Mouse (Mus musculus): ENCODE measurements around the gene Ly75. TPM values are rescaled to one million over a fixed set of nuclear protein-coding genes. Genes with fewer than 3 reads are reported as not detected.

Gene Ly75
- polyA plus RNA-seq, 1 experiment from 2014 or later: 4.5 TPM

GRCm38 (mm10) chr2:60322031-60322726 lies 60.9 kb downstream of the Ly75 start:
- H3K9ac ChIP-seq (ENCODE audit: low read depth, low read length): no peak overlapping the region
- no peaks in the 10 kb centered on the region for H3K9me3 ChIP-seq (ENCODE audit: control insufficient read depth, low read length)
- no peak for ATAC-seq (ENCODE audit: low FRiP score, low TSS enrichment)
- no peaks in the 10 kb centered on the region for H3K4me1 ChIP-seq (ENCODE audit: control insufficient read depth, insufficient read depth, low read length)
- H3K27me3 ChIP-seq (ENCODE audit: control insufficient read depth, insufficient read depth, low read length): no peaks in the 10 kb centered on the region
- 63% methylated on average over 6 of the region's 6 CpGs for WGBS
- H3K36me3 ChIP-seq (ENCODE audit: control insufficient read depth, insufficient read depth, low read length): no peaks in the 10 kb centered on the region
- no peak overlapping the region for H3K4me2 ChIP-seq (replicated peaks; ENCODE audit: low read depth, low read length)
- H3K4me3 ChIP-seq (ENCODE audit: low read length): no peak overlapping the region
- H3K27ac ChIP-seq (ENCODE audit: low read depth, low read length): no peak overlapping the region

GRCm38 (mm10) chr2:60303796-60304195 lies 79.3 kb downstream of the Ly75 start:
- ATAC-seq (ENCODE audit: low FRiP score, low TSS enrichment): no peak
- Histone ChIP-seq H3K9me3 (ENCODE audit: control insufficient read depth, low read length) (no peaks in the 10 kb centered on the region), H3K4me2 (replicated peaks; ENCODE audit: low read depth, low read length) (no peak overlapping the region), H3K27ac (ENCODE audit: low read depth, low read length) (no peak overlapping the region), H3K9ac (ENCODE audit: low read depth, low read length) (no peak overlapping the region), H3K27me3 (ENCODE audit: control insufficient read depth, insufficient read depth, low read length) (no peaks in the 10 kb centered on the region), H3K4me1 (ENCODE audit: control insufficient read depth, insufficient read depth, low read length) (no peaks in the 10 kb centered on the region), H3K36me3 (ENCODE audit: control insufficient read depth, insufficient read depth, low read length) (no peaks in the 10 kb centered on the region), H3K4me3 (ENCODE audit: low read length) (no peak overlapping the region)
- WGBS: 47% methylated on average over 4 of the region's 4 CpGs

- 90% methylated on average over 2 of the region's 2 CpGs for WGBS
- H3K9me3 ChIP-seq (ENCODE audit: control insufficient read depth, low read length): no peaks in the 10 kb centered on the region
- H3K4me3 ChIP-seq (ENCODE audit: low read length): no peak overlapping the region
- ATAC-seq (ENCODE audit: low FRiP score, low TSS enrichment): no peak
- H3K9ac ChIP-seq (ENCODE audit: low read depth, low read length): no peak overlapping the region
- no peak overlapping the region for H3K27ac ChIP-seq (ENCODE audit: low read depth, low read length)
- no peaks in the 10 kb centered on the region for H3K4me1 ChIP-seq (ENCODE audit: control insufficient read depth, insufficient read depth, low read length)
- no peak overlapping the region for H3K4me2 ChIP-seq (replicated peaks; ENCODE audit: low read depth, low read length)
- H3K36me3 ChIP-seq (ENCODE audit: control insufficient read depth, insufficient read depth, low read length): no peaks in the 10 kb centered on the region
- H3K27me3 ChIP-seq (ENCODE audit: control insufficient read depth, insufficient read depth, low read length): no peaks in the 10 kb centered on the region
Observed at GRCm38 (mm10) chr2:60299323-60299722, 83.8 kb downstream of the Ly75 start.

GRCm38 (mm10) chr2:60298266-60298665 lies 84.8 kb downstream of the Ly75 start:
- Histone ChIP-seq H3K36me3 (ENCODE audit: control insufficient read depth, insufficient read depth, low read length) (no peaks in the 10 kb centered on the region), H3K4me3 (ENCODE audit: low read length) (no peak overlapping the region), H3K9ac (ENCODE audit: low read depth, low read length) (no peak overlapping the region), H3K4me2 (replicated peaks; ENCODE audit: low read depth, low read length) (no peak overlapping the region), H3K4me1 (ENCODE audit: control insufficient read depth, insufficient read depth, low read length) (no peaks in the 10 kb centered on the region), H3K27ac (ENCODE audit: low read depth, low read length) (no peak overlapping the region), H3K9me3 (ENCODE audit: control insufficient read depth, low read length) (no peaks in the 10 kb centered on the region), H3K27me3 (ENCODE audit: control insufficient read depth, insufficient read depth, low read length) (no peaks in the 10 kb centered on the region)
- ATAC-seq (ENCODE audit: low FRiP score, low TSS enrichment): no peak
- WGBS: 81% methylated on average over 3 of the region's 3 CpGs

GRCm38 (mm10) chr2:60291381-60291780 lies 91.7 kb downstream of the Ly75 start:
- Histone ChIP-seq H3K27me3 (ENCODE audit: control insufficient read depth, insufficient read depth, low read length) (no peaks in the 10 kb centered on the region), H3K4me1 (ENCODE audit: control insufficient read depth, insufficient read depth, low read length) (no peaks in the 10 kb centered on the region), H3K36me3 (ENCODE audit: control insufficient read depth, insufficient read depth, low read length) (no peaks in the 10 kb centered on the region), H3K4me2 (replicated peaks; ENCODE audit: low read depth, low read length) (no peak overlapping the region), H3K4me3 (ENCODE audit: low read length) (no peak overlapping the region), H3K9me3 (ENCODE audit: control insufficient read depth, low read length) (no peaks in the 10 kb centered on the region), H3K27ac (ENCODE audit: low read depth, low read length) (no peak overlapping the region), H3K9ac (ENCODE audit: low read depth, low read length) (no peak overlapping the region)
- WGBS: 81% methylated on average over 4 of the region's 4 CpGs
- ATAC-seq (ENCODE audit: low FRiP score, low TSS enrichment): no peak

- Histone ChIP-seq H3K27me3 (ENCODE audit: control insufficient read depth, insufficient read depth, low read length) (0 out of 2 replicates have a peak, but pooled peaks cover 3% of the 10 kb centered on the region), H3K4me3 (ENCODE audit: low read length) (no peak overlapping the region), H3K9ac (ENCODE audit: low read depth, low read length) (no peak overlapping the region), H3K27ac (ENCODE audit: low read depth, low read length) (no peak overlapping the region), H3K9me3 (ENCODE audit: control insufficient read depth, low read length) (no peaks in the 10 kb centered on the region), H3K4me2 (replicated peaks; ENCODE audit: low read depth, low read length) (no peak overlapping the region), H3K36me3 (ENCODE audit: control insufficient read depth, insufficient read depth, low read length) (no peaks in the 10 kb centered on the region), H3K4me1 (ENCODE audit: control insufficient read depth, insufficient read depth, low read length) (no peaks in the 10 kb centered on the region)
- ATAC-seq (ENCODE audit: low FRiP score, low TSS enrichment): no peak
- 74% methylated on average over 1 of the region's 1 CpGs for WGBS
Observed at GRCm38 (mm10) chr2:60289451-60289850, 93.7 kb downstream of the Ly75 start.

GRCm38 (mm10) chr2:60288606-60289005 lies 94.5 kb downstream of the Ly75 start:
- Histone ChIP-seq H3K9ac (ENCODE audit: low read depth, low read length) (no peak overlapping the region), H3K4me3 (ENCODE audit: low read length) (no peak overlapping the region), H3K27ac (ENCODE audit: low read depth, low read length) (no peak overlapping the region), H3K4me2 (replicated peaks; ENCODE audit: low read depth, low read length) (no peak overlapping the region), H3K27me3 (ENCODE audit: control insufficient read depth, insufficient read depth, low read length) (0 out of 2 replicates have a peak, but pooled peaks cover 3% of the 10 kb centered on the region), H3K36me3 (ENCODE audit: control insufficient read depth, insufficient read depth, low read length) (no peaks in the 10 kb centered on the region), H3K4me1 (ENCODE audit: control insufficient read depth, insufficient read depth, low read length) (no peaks in the 10 kb centered on the region), H3K9me3 (ENCODE audit: control insufficient read depth, low read length) (no peaks in the 10 kb centered on the region)
- WGBS: 73% methylated on average over 4 of the region's 4 CpGs
- ATAC-seq (ENCODE audit: low FRiP score, low TSS enrichment): no peak

GRCm38 (mm10) chr2:60285107-60285617 lies 97.9 kb downstream of the Ly75 start:
- Histone ChIP-seq H3K4me3 (ENCODE audit: low read length) (no peak overlapping the region), H3K9me3 (ENCODE audit: control insufficient read depth, low read length) (no peaks in the 10 kb centered on the region), H3K4me2 (replicated peaks; ENCODE audit: low read depth, low read length) (no peak overlapping the region), H3K9ac (ENCODE audit: low read depth, low read length) (no peak overlapping the region), H3K4me1 (ENCODE audit: control insufficient read depth, insufficient read depth, low read length) (0 out of 2 replicates have a peak, but pooled peaks cover 3% of the 10 kb centered on the region), H3K36me3 (ENCODE audit: control insufficient read depth, insufficient read depth, low read length) (no peaks in the 10 kb centered on the region), H3K27me3 (ENCODE audit: control insufficient read depth, insufficient read depth, low read length) (0 out of 2 replicates have a peak, but pooled peaks cover 3% of the 10 kb centered on the region), H3K27ac (ENCODE audit: low read depth, low read length) (no peak overlapping the region)
- no peak for ATAC-seq (ENCODE audit: low FRiP score, low TSS enrichment)
- WGBS: 90% methylated on average over 8 of the region's 8 CpGs

GRCm38 (mm10) chr2:60284467-60284821 lies 98.7 kb downstream of the Ly75 start, which contains the start of gene Cd302:
Gene Cd302, minus strand, starts transcription at chr2:60284488.
- H3K27ac ChIP-seq (ENCODE audit: low read depth, low read length): 0 out of 2 replicates have a peak within 1 kb of the TSS, but pooled peaks have one; percentile 19
- no peak for ATAC-seq (ENCODE audit: low FRiP score, low TSS enrichment)
- peak within 1 kb of the TSS; percentile 65 for H3K9ac ChIP-seq (ENCODE audit: low read depth, low read length)
- no peaks in the 10 kb centered on the region for H3K9me3 ChIP-seq (ENCODE audit: control insufficient read depth, low read length)
- H3K4me2 ChIP-seq (replicated peaks; ENCODE audit: low read depth, low read length): peak within 1 kb of the TSS; percentile 95
- H3K36me3 ChIP-seq (ENCODE audit: control insufficient read depth, insufficient read depth, low read length): no peaks in the 10 kb centered on the region
- H3K4me1 ChIP-seq (ENCODE audit: control insufficient read depth, insufficient read depth, low read length): 0 out of 2 replicates have a peak, but pooled peaks cover 3% of the 10 kb centered on the region
- H3K4me3 ChIP-seq (ENCODE audit: low read length): peak within 1 kb of the TSS; percentile 52
- 39% methylated on average over 4 of the region's 4 CpGs for WGBS
- 0 out of 2 replicates have a peak, but pooled peaks cover 3% of the 10 kb centered on the region for H3K27me3 ChIP-seq (ENCODE audit: control insufficient read depth, insufficient read depth, low read length)

Measured in kidney, embryonic 14.5 days (tissue).